Mouse (Mus musculus) heart, postnatal 4 days (tissue): ENCODE data around the gene Pcp2. TPM values are rescaled to one million over a fixed set of nuclear protein-coding genes. Genes with fewer than 3 reads are reported as not detected.

Experiments used
- DNase-seq: peaks from one replicate; pipeline ENCODE4 v3.0.0; 2021
- total RNA-seq, 2 experiments: library from RNA; stranded (reverse); gene quantifications; 2 replicates each; pipeline ENCODE4 v1.2.3; 2021

Pcp2 gene
- total RNA-seq, result not detected

- no peak for DNase-seq
These were observed at the start of gene Pcp2 for GRCm38 (mm10) chr8:3625445-3625844. Gene Pcp2 (minus strand): TSS chr8:3625545.

- no peak for DNase-seq
These were observed 49.3 kb upstream of the Pcp2 start for GRCm38 (mm10) chr8:3674671-3675070.

GRCm38 (mm10) chr8:3671980-3672491, 46.7 kb upstream of the Pcp2 start, which contains the start of gene Fcor:
Gene Fcor (minus strand): TSS chr8:3672362.
- peak; percentile 84 for DNase-seq

DNA sequence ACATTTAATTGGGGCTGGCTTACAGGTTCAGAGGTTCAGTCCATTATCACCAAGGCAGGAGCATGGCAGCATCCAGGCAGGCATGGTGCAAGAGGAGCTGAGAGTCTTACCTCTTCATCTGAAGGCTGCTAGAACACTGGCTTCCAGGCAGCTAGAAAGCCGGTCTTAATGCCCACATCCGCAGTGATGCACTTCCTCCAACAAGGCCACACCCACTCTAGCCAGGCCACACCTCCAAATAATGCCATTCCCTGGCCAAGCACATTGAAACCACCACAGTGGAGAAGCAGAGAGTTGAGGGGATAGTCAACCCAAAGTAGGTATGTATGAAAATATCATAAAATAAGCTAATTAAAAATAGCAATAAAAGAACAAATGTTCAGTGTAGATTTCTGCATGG, 45.0 kb upstream of the Pcp2 start:
- no peak for DNase-seq

- DNase-seq, result no peak
These were observed 40.2 kb upstream of the Pcp2 start, which contains the start of gene Mcemp1 for GRCm38 (mm10) chr8:3665507-3665906. Gene Mcemp1 (plus strand): TSS chr8:3665754.

DNA sequence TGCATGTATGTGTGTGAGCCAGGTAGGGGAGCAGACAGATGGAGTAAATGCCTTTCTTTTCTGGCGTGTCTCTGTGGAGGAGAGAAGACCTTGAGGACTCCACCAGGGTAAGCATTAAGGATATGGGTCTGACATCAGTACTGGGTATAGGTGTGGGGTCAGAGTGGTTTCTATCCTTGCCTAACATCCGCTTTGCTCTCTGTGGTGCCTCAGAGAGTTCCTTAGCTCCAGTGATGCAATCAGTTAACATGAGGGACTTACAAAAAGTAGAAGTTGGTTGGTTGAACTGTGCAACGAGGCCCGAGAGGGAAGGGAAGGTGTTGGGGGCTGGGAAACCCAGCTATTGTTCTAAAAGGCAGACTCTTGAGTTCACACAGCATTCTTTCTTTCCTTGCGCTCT, 39.1 kb upstream of the Pcp2 start:
- no peak for DNase-seq

- no peak for DNase-seq
These were observed 35.5 kb upstream of the Pcp2 start for GRCm38 (mm10) chr8:3660889-3661288.

- no peak for DNase-seq
These were observed 31.5 kb upstream of the Pcp2 start for GRCm38 (mm10) chr8:3656725-3657381.

GRCm38 (mm10) chr8:3655526-3655925, 30.2 kb upstream of the Pcp2 start, which contains the start of gene Retn:
Gene Retn (plus strand): TSS chr8:3655770.
- DNase-seq, result no peak

DNA sequence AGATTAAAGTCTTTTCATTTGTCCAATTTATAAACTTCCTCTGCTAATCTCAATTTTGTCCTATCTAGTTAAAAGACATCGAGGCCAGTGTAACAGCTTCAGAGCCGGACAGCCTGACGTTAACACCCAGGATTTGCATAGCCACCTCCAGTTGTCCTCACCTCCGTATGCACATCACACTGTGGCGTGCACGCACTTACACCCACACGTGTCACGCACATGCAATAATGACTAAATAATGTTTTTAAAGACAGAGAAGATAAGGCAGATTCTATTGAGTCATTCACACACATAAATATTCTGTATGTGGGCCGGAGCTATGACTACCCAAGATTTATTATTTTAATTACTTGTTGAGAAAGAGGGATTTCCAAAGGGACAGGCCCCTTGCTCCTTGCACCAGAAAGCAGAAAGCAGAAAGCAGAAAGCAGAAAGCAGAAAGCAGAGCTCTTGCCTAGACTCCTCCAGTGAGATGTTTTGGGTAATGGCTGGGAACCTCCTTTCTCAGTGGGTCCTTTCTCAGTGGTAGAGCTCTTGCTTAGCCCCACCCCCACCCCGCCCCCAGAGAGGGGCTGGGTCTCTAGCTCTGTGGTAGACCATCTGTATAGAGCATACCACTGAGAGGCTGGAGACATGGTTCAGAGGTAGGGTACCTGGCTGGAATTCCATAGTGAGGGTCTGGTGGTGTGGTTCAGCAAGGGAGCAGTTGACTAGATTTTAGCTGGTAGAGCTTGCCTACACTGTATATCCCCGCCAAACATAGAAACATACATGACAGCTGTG, 29.6 kb upstream of the Pcp2 start:
- no peak for DNase-seq

GRCm38 (mm10) chr8:3652845-3653244, 27.5 kb upstream of the Pcp2 start:
- no peak for DNase-seq

DNA sequence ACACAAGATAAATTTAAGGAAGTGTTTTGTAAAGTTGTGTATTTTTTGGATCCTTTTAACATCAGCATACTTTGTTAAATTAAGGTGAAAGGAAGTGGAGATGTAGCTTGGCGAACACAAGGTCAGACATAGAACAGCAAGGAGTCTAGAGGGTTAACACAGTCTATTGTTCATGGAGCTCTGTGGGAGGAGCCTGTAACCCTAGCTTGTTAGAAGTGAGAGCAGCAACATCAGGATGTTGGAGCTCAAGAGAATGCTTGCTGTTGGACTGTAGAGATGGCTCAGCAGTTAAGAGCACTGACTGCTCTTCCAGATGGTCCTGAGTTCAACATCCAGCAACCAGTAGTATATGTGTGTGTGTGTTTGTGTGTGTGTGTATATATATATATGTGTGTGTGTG, 23.6 kb upstream of the Pcp2 start:
- DNase-seq, result no peak

- DNase-seq, result no peak
These were observed 22.9 kb upstream of the Pcp2 start for GRCm38 (mm10) chr8:3648268-3648667.

DNA sequence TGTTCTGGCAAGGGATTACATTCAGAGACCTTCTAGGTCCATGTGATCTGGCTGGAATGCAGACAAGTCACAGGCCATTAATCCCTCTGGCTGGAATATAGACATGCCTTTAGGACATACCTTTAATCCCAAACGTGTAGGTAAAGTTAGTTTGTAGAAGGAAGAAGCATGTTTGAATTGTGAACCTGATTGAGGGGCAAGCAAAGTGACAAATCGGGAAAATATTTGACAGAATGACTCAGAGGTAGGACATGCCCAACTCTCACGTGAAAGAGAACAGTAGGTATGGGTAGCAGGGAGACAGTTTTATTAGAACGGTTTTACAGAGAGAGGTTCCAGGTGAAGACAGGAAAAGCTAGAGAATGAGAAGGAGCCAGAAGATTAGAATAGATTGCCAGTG, 22.2 kb upstream of the Pcp2 start:
- no peak for DNase-seq

DNA sequence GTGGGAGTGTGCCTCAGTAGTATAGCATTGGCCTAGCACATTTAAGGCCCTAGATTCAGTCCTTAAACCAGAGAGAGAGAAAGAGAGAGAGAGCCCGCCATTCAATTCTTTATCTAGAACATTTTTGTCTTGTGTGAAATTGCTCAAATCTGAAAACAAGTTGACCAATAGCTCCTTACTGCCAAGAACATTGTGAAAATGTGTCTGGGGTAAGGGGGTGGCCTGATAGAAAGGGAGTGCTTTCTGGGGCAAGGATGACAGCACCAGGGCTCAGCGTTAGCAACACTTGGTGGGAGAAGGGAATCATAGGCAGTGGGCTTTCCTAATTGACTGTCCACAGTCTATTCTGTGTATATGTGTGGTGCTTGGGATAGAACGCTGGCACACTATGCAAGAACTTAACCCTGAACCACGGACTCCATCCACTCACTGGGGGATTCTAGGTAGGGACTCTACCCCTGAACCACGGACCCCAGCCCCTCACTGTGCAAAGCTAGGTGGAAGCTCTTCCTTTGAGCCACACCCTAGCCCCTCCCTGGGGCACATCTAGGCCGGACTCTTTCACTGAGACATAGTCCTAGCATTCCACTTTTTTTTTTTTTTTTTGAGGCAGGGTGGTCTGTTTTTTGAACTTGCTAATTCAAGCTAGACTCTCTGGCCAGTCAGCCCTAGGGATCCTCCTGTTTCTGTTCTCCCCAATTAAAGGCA, 21.6 kb upstream of the Pcp2 start:
- no peak for DNase-seq

- peak; percentile 37 for DNase-seq
These were observed 20.5 kb upstream of the Pcp2 start for GRCm38 (mm10) chr8:3645804-3646203.

DNA sequence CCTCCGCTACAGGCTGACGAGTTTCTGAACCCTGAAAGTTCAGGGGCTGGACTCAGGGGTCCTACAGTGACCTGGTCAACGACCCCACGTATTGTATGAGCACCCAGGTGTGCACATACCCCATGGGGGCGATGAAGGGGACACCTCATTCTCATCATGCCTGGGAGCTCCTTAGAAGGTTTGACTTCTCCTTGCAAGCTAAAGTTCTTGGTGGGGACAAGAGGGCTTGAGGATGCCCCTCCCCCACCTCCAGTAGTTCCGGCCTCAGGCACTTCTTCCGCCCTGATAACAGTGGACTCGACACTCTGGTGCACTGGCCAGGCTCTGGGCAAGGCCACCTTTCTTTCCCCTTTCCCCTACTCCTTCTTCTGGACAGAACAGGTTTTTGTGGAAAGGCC, 6.1 kb upstream of the Pcp2 start:
- no peak for DNase-seq

DNA sequence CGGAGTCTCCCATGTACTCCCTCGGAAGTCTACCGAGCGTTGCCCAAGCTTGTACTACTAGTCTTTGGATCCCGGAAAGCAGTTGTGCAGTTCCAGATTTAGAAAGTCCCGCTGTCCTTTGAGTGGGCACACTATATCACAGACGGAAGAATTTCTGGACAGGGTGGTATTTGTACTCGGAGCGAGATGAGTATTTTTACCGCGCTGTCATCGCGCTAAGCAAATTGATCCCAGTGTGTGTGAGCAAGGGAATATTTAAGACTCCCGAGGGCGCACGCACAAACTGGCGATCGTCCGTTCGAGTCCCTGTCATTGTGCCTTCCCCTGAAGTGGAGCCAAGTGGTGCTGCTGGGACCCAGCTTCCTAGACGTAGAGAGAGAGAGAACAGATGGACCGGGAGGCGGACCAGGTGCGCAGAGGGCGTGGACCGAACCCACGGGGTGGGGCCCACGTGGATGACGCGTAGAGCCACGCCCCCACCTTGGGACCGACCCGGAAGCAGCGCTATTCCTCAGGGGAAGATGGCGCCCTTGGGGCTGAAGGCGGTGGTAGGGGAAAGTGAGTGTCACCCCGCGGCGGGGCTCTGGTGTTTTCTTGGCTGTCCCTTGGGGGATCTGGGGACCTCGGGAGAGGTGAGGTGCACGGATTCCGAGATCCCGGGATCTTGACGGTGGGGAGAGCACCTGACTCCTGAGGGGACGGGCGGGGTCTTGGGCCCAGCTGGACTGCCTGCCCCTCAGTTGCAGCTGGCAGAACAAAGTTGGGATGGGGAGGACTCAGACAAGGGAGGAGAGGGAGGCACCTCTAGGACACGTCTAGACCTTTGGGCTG, 5.5 kb upstream of the Pcp2 start, which contains the start of gene Stxbp2:
Gene Stxbp2 (plus strand): TSS at position 309 of the 831 bp plus-strand sequence.
- peak; percentile 60 for DNase-seq

DNA sequence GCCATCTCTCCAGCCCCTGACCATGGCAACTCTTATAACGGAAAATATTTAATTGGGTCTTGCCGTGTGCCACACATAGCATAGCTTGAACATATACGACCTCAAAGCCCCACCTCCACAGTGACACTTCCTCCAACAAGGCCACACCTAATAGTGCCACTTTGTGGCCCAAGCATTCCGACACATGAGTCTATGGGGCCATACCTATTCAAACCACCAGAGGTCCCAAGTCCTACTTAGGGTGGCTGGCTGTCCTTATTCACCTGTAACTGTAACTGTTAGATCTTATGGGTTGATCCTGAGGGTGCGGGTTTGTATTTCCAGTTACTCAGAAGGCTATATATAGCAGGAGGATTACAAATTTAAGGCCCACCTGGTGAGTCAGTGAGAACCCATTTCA, 2.7 kb upstream of the Pcp2 start:
- DNase-seq, result peak; percentile 38

- no peak for DNase-seq
These were observed 1.6 kb upstream of the Pcp2 start for GRCm38 (mm10) chr8:3626971-3627370.

GRCm38 (mm10) chr8:3622119-3622518, 3.2 kb downstream of the Pcp2 start:
- no peak for DNase-seq
